Mouse (Mus musculus) ES-E14 (cell line): ENCODE measurements around the gene Gm5788. TPM values are rescaled to one million over a fixed set of nuclear protein-coding genes. Genes with fewer than 3 reads are reported as not detected.
"Not testable (repeated sequence)": the region's sequence is repeated elsewhere in the genome, so short reads cannot be mapped to it uniquely, and the experiment has no call there.

Experiments
- DNase-seq: peaks from one replicate; pipeline ENCODE4 v3.0.0-alpha.2; 2013; ENCODE audit warnings: low read depth, low spot score
- H3K27ac ChIP-seq: 2 replicates; pipeline ENCODE4 v1.5.1; 2012; ENCODE audit warnings: low read depth, mild to moderate bottlenecking, low read length, moderate library complexity, mixed read lengths; ENCODE audit not compliant: poor library complexity, insufficient read depth, severe bottlenecking
- H3K36me3 ChIP-seq: 2 replicates; pipeline ENCODE4 v1.6.1; 2012; ENCODE audit warnings: mild to moderate bottlenecking, low read length, moderate library complexity, mixed read lengths; ENCODE audit not compliant: control insufficient read depth, poor library complexity, insufficient read depth, severe bottlenecking
- H3K4me1 ChIP-seq, 2 experiments: fragments of 150-350 bp in 1 of 2; sonication (generic) in 1 of 2; 2 replicates each; pipeline ENCODE4 v1.6.1; 2012; ENCODE audit warnings: low read length in 2 of 2, mild to moderate bottlenecking in 1 of 2, mixed read lengths in 1 of 2; ENCODE audit not compliant: control insufficient read depth in 2 of 2, insufficient read depth in 2 of 2, poor library complexity in 1 of 2
- H3K4me3 ChIP-seq, 2 experiments: fragments of 150-350 bp in 1 of 2; sonication (generic) in 1 of 2; 2 replicates each; pipeline ENCODE4 v1.5.1; 2012; ENCODE audit warnings: low read length in 2 of 2, low read depth in 1 of 2, mild to moderate bottlenecking in 1 of 2, mixed read lengths in 1 of 2; ENCODE audit not compliant: insufficient read depth in 1 of 2, poor library complexity in 1 of 2, severe bottlenecking in 1 of 2
- H3K9ac ChIP-seq: 2 replicates; pipeline ENCODE4 v1.6.1; 2012; ENCODE audit warnings: low read depth, mild to moderate bottlenecking, low read length, mixed read lengths; ENCODE audit not compliant: poor library complexity, insufficient read depth, severe bottlenecking
- H3K9me3 ChIP-seq: fragments of 150-350 bp; sonication (generic); 2 replicates; pipeline ENCODE4 v1.6.1; 2012; ENCODE audit warnings: low read depth, mild to moderate bottlenecking, low read length; ENCODE audit not compliant: control insufficient read depth, insufficient read depth
- CHD2 ChIP-seq: IDR thresholded peaks from 2 replicates; pipeline ENCODE4 v1.6.1; 2014; ENCODE audit warnings: mild to moderate bottlenecking, low read depth, low read length, inconsistent platforms
- HCFC1 ChIP-seq: IDR thresholded peaks from 2 replicates; pipeline ENCODE4 v1.6.1; 2012; ENCODE audit warnings: low read length, inconsistent platforms, borderline replicate concordance; ENCODE audit not compliant: insufficient read depth
- MAFK ChIP-seq: IDR thresholded peaks from 2 replicates; pipeline ENCODE4 v1.6.1; 2014; ENCODE audit warnings: mild to moderate bottlenecking, low read depth, low read length, inconsistent platforms; ENCODE audit not compliant: insufficient read depth
- ZNF384 ChIP-seq: IDR thresholded peaks from 2 replicates; pipeline ENCODE4 v1.6.1; 2012; ENCODE audit warnings: low read depth, low read length, inconsistent platforms
- in situ Hi-C, 2 experiments: fragments of 600-800 bp; cut with MboI; formaldehyde crosslinking; loops; one replicate each; pipeline ENCODE4 v1.15.1; 2025; ENCODE audit warnings: low sequenced_read_pairs in 2 of 2, inconsistent platforms in 1 of 2; ENCODE audit not compliant: unreplicated experiment in 2 of 2
- total RNA-seq: library from RNA; depleted of rRNA; stranded (reverse); fragments of 300-350 nt; gene quantifications from 2 replicates; pipeline ENCODE4 v1.2.3, GENCODE M21; 2012; rRNA removed

Gene Gm5788
- total RNA-seq, 1 experiment: 8.2 TPM

DNA sequence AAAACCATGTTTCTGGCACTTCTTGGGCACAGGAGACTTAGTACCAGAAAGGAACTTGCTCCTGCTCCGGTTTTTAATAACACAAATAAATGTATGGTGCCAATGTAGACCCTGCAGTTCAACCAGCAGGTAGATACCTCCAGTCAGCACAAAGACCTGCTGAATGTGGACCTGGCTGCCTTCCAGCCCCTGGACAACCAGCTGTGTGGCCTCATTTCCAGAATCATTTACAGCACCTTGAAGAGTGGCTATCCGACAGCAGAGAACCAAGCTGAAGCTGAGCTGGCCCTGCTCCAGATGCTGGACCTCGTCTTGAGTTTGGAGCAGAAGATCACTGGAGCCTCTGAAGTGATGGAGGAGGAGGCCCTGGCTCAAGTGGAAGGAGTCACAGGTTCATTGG, 25.1 kb downstream of the Gm5788 start:
- H3K36me3 ChIP-seq, H3K9ac ChIP-seq, H3K4me1 ChIP-seq, DNase-seq, H3K9me3 ChIP-seq, H3K4me3 ChIP-seq, H3K27ac ChIP-seq: not testable (repeated sequence)
- in situ Hi-C loops: loop anchor here in 1 of 2 experiments (10.0 kb wide), 1 partner anchor 405 kb away; no protein-coding TSS in a partner anchor

- Histone ChIP-seq H3K9ac (no peak overlapping the region), H3K36me3 (no peaks in the 10 kb centered on the region), H3K4me3 (no peak overlapping the region), H3K4me1 (no peaks in the 10 kb centered on the region), H3K27ac (no peak overlapping the region), H3K9me3 (no peaks in the 10 kb centered on the region)
- DNase-seq: no peak
- in situ Hi-C loops: no loop called here
- TF ChIP-seq MAFK: no peak
- TF ChIP-seq HCFC1: no peak
- TF ChIP-seq ZNF384: no peak
- no peak for TF ChIP-seq CHD2
These were observed 49.4 kb downstream of the Gm5788 start for GRCm38 (mm10) chr12:87543927-87544326.

Other genes starting within 250 kb of the Gm5788 start
- gene Vipas39, start 228.5 kb upstream of the Gm5788 start, total RNA-seq: 29.8 and 36.3 TPM in 2 replicates
- gene Ahsa1, start 228.2 kb upstream of the Gm5788 start, total RNA-seq: 224 and 305 TPM in 2 replicates
- 3.0 and 3.2 TPM in 2 replicates for gene Ism2, start 195.0 kb upstream of the Gm5788 start, total RNA-seq
- 182 and 221 TPM in 2 replicates for gene Sptlc2, start 106.4 kb upstream of the Gm5788 start, total RNA-seq
- gene Slirp, start 50.8 kb upstream of the Gm5788 start, total RNA-seq: 124 and 175 TPM in 2 replicates
- 90.0 and 116 TPM in 2 replicates for gene Alkbh1, start 50.7 kb upstream of the Gm5788 start, total RNA-seq
- 70.3 and 85.1 TPM in 2 replicates for gene Snw1, start 22.4 kb upstream of the Gm5788 start, total RNA-seq
- gene Gm8300, start 19.6 kb downstream of the Gm5788 start, total RNA-seq: 21.0 and 24.1 TPM in 2 replicates
- gene Oog1, start 108.0 kb downstream of the Gm5788 start, total RNA-seq: 0.13 TPM in 1 of 2 replicates, not detected in the other
- gene Gm4027, start 124.1 kb downstream of the Gm5788 start, total RNA-seq: 22.2 and 29.9 TPM in 2 replicates
- gene Gm16381, start 149.9 kb downstream of the Gm5788 start, total RNA-seq: not detected in 2 replicates